Mouse (Mus musculus): Measurements from ENCODE around the gene Ina. TPM values are rescaled to one million over a fixed set of nuclear protein-coding genes. Genes with fewer than 3 reads are reported as not detected.
"Not testable (repeated sequence)": the region's sequence is repeated elsewhere in the genome, so short reads cannot be mapped to it uniquely, and the experiment has no call there.

The Ina gene
- total RNA-seq, 2 experiments from 2014 or later, result 178 to 189 TPM

DNA sequence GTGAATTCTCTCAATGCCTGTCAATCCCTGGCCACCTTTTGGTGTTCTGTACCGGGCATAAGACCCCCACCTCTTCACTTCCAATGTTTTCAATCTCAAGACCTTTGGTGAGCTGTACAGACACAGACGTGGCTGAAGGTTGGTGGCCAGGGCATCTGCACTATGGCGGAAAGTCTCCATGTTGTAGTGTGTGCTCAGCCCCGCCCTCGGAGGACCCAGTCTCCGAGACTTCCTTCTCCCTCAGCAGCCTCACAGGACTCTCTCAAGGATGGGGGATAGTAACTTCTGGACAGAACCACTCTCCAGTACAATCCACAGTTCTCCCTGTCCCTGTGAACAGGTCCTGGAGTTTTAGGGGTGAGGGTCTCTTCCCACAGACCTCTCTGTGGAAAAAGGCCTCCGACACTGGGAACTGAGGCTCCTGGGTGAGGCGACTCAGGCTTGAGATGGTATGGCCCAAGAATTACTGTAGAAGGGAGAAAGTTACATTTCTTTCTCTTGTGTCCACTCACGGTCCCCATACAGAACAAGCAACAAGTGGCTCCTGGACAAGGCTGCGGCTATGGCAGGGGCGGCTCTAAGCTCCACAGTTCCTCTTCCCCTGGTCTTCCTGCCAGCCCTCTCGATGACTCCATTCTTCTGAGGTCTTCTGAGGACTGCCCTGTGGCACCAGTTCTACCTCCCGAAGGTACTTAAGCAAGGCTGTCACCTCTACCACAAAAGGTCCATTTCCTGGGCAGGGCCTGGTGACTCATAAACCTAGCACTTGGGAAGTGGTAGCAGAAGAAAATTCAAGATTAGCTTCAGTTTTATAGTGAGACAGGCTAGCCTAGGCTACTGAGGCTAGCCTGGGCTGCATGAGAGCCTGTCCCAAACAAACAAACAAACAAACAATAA, 29.5 kb upstream of the Ina start:
- DNase-seq (ENCODE audit: extremely low spot score in 1 of 2, low spot score in 1 of 2), result no peak

DNA sequence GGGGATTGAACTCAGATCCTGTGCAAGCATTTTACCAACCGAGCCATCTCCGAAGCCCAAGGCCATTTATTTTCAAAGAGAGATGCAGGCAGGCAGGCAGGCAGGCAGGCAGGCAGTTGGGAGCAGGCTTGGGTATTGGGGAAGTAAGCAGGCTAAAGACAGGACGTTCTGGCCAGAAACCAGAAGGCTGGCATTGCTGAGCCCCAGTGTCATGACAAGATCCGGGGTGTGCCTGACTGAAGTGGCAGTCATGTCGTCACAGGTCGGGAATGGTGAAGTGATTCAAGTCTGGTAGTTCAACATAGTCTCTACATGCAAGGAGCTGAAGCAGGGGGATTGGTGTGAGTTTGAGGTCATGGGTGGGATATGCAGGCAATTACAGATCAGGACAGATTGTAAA, 26.9 kb upstream of the Ina start:
- no peak for DNase-seq (ENCODE audit: extremely low spot score in 1 of 2, low spot score in 1 of 2)

DNA sequence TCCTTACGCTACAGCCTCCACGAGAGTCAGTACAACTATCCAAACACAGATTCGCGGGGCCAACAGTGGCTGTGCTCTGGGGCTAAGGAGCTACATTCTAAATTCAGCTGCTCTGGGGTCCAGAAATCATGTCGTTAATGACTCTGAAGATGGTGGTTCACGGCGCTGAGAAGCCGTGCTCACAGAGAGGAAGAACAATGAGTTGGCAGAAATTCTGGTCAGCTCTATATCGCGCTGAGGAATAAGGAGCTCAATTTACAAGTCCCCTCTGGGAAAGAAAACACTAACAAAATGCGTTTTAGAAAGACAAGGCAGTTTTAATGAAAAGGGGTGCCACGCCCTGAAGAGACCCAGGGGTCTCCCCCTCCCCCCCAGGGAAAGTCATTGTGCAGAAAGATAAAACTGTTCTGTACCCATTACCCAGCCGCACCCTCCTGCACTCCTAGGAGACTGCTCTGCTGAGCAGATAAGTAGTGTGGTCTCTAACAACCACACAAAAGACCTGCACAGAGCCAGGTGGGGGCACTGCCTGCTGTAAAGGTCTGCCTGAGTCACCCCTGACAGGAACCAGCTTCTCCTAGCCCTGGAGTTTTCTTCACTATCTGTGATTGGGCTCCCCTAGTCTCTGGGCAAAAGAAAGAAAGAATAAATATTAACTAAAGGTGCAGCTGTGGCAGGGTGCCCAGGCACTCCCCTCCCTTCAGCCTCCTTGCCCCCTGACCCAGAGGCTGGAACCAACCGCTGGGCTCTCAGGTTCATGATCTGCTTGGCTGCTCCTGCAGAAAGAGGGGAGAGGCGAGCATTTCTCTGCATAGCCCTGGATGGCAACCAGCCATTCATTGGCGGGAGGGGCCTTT, 26.0 kb upstream of the Ina start:
- DNase-seq (ENCODE audit: extremely low spot score in 1 of 2, low spot score in 1 of 2), result no peak

DNA sequence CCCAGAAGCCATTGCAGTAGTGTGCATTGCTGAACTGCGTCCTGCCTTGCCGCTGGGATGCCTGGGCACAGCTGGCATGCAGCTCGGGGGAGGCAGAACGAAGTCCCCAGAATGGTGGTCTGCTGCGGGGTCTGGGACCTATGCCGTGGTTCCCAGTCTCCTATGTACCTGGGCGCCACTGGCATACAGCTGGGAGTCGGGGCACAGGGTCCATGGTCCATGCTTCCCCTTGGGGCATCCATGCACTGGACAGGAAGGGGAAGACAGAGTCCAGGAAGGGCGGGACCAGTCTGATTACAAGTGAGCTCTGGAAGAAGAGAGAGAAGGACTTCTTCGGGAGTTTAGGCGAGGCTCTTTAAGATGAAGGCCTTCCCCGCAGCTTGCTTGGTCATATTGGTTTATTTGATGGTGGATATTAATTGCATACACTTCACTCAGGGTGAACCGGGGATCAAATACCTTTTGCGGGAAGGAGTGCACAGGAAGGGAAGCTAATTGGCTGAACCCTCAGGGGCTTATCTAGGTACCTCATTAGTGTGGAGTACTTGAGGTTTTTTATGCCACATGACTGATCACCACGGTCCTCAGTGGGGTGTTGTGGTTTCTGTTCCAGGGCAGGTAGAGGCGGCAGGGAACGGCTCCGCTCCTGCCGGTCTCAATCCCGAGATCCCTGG, 24.9 kb upstream of the Ina start:
- no peak for DNase-seq (ENCODE audit: extremely low spot score in 1 of 2, low spot score in 1 of 2)

DNA sequence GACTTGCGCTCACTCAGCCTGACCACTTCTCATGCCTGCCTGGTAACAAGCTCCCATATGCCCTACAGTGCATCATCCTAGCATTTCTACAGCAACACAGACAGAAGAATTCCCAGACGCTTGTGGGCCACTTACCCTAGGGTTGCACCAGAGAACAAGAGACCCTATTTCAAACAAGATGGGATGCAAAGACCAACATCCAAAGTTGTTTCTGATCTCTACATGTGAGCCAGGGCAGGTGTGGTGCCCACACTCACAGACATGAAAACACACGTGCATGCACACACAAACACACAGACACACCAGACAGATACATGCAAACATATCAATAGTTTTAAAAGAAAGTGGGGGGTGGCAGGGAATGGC, 24.4 kb upstream of the Ina start:
- DNase-seq (ENCODE audit: extremely low spot score in 1 of 2, low spot score in 1 of 2), result no peak

DNA sequence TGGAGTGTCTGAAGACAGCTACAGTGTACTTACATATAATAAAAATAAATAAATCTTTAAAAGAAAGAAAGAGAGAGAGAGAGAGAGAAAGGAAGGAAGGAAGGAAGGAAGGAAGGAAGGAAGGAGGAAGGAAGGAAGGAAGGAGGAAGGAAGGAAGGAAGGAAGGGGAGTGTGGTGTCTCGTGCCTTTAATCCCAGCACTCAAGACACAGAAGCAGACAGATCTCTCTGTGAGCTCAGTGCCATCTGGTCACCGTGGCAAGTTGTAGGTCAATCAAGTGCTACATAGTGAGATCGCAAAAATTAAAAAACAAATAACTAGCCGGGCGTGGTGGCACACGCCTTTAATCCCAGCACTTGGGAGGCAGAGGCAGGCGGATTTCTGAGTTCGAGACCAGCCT, 23.9 kb upstream of the Ina start:
- DNase-seq (ENCODE audit: extremely low spot score in 1 of 2, low spot score in 1 of 2), result not testable (repeated sequence)

DNA sequence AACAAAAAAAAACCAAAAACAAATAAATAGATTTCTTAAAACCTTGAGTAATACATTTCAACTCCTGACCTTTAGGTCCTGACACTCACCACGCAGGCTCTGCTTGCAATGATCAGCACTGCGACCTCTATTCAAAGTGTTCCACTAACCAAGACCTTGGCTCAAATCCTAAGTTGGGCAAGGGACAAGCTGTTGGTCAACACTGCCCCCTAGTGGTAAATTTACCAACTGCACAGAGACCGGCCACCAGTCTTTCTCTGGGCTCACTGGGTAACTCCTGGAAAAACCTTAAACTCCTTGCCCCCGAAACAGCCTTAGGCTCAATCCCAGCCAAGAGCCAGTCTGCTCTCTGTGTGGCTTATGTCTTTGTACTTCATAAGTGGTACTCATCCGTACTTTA, 23.4 kb upstream of the Ina start:
- DNase-seq (ENCODE audit: extremely low spot score in 1 of 2, low spot score in 1 of 2), result peak; percentile 82 to 95

DNA sequence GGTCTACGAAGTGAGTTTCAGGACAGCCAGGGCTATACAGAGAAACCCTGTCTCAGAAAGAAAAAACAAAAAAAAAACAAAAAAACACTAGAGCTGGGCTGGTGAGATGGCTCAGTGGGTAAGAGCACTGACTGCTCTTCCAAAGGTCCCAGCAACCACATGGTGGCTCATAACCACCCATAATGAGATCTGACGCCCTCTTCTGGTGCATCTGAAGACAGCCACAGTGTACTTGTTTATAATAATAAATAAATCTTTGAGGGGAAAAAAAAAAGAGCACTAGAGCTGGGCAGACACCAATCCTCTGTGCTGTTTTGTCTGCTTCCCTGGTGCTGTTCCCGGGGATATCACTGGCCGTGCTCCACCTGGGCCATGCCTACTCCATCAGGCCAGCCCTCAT, 22.2 kb upstream of the Ina start:
- not testable (repeated sequence) for DNase-seq (ENCODE audit: extremely low spot score in 1 of 2, low spot score in 1 of 2)

DNA sequence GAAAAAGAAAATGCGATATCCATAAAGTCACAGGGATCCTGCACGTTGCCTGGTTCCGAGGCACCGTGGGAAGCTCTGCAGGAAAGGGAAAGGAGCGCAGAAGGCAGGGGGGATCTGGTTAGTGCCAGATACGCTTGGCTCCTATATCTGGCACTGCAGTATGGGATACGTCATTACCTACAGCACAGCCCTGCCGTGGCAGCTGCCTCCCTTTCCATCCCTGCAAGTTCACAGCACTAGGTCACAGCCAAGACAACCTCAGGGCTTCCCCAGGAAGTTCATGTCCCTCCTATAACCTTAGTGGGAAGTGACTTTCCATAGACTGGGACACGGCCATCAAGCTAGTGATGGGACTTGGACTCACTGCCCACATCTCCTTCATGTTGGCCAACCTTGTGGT, 18.4 kb upstream of the Ina start:
- no peak for DNase-seq (ENCODE audit: extremely low spot score in 1 of 2, low spot score in 1 of 2)

DNA sequence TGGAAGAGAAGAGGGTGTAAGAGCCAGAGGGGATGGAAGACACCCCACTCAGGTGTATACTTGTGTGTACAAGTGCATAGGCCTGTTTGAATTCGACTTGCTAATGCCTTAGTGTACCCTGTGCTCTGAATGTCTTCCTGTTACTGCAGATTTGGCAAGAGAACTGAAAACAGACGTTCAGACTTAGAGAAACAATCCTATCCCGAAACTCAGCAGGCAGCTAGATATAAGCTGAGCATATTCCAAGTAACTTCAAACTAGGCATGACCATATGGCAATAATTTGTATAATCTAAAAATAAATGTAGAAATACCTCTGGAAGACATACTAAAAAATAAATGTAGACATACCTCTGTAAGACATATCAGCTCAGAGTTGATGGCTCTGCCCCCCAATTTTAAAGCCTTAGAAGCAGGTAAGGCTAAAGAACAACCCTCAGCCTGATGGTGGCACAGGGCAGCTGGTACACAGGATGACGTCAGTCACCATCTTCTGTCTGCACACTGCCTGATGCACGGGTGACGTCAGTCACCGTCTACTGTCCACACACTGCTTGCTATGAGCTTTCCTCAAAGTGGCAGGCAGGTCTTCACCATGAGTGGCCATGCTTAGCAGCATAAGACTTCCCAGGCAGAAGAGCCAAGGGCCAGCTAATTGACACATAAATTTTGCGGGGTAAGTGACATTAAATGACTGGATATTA, 16.2 kb upstream of the Ina start:
- no peak for DNase-seq (ENCODE audit: extremely low spot score in 1 of 2, low spot score in 1 of 2)

DNA sequence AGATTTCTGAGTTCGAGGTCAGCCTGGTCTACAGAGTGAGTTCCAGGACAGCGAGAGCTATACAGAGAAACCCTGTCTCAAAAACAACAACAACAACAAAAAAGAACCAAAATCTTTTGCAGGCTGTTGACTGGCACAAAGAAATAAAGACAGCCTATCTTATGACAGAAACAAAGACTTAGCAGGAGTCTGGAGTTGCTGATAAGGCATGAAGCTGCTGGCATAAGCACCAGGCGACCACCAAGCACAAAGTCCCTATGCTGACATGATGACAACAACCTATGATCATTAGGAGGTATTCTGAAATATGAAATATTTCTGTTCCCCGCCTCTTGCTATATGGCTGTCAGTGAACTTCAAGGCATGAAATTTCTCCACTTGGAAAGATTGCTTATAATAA, 15.5 kb upstream of the Ina start:
- no peak for DNase-seq (ENCODE audit: extremely low spot score in 1 of 2, low spot score in 1 of 2)

DNA sequence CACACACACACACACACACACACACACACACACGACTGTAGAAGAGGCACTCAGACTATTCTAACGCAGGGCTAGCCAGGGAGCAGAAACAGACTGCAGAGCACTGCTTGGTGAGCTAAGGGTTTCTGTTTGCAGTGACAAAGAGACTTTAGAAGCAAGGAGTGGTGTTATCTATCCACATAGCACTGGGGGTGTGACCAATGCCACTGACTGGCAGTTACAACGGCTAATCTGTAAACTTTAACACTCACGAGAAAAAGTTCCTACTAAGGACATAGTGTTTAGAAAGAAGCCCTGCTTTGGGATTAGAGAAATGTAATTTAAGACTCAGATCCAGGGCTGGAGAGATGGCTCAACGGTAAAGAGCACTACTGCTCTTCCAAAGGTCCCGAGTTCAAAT, 14.7 kb upstream of the Ina start:
- no peak for DNase-seq (ENCODE audit: extremely low spot score in 1 of 2, low spot score in 1 of 2)

DNA sequence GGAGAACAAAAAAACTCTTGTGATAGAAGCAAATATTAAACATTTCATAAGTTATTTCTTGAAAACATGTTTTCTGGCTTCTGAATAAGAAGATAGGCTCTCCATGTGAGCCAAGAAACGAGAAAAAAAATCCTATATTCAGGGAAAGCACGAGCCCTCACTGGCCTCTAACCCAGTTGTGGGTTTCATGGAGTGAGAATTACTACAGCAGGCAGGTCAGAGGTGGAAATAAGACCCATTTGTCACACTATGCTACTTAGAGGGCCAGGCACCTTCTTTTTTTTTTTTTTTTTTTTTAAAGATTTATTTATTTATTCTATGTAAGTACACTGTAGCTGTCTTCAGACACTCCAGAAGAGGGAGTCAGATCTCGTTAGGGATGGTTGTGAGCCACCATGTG, 14.1 kb upstream of the Ina start:
- DNase-seq (ENCODE audit: extremely low spot score in 1 of 2, low spot score in 1 of 2), result not testable (repeated sequence)

DNA sequence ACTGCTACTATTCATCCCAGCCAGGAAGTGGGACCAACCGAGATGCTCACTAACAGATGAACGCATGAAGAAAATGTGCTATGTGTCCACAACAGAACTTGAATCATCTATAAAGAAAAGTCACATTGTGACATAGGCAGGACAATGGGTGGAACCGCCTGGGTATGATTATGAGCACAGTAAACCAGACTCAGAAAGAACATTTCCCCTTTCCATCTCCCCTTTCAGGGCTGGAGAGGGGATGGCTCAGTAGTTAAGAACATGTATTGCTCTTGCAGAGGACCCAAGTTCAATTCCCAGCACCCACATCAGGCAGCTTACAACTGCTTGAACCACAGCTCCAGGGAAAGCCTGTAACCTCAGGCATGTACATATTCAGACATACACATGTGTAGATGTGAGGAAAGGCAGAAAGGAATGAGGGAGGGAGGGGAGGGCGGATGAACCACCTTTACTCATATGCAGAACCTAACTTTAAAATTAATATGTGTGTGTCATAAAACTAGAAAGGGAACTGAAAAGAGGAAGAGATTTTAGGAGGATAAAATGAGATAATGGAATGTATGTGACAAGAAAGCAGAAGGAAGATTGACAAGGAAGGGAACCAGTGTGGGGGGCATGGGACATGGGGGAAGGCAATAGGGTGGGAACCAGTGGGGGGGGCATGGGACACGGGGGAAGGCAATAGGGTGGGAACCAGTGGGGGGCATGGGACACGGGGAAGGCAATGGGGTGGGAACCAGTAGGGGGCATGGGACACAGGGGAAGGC, 10.6 kb upstream of the Ina start:
- no peak for DNase-seq (ENCODE audit: extremely low spot score in 1 of 2, low spot score in 1 of 2)

DNA sequence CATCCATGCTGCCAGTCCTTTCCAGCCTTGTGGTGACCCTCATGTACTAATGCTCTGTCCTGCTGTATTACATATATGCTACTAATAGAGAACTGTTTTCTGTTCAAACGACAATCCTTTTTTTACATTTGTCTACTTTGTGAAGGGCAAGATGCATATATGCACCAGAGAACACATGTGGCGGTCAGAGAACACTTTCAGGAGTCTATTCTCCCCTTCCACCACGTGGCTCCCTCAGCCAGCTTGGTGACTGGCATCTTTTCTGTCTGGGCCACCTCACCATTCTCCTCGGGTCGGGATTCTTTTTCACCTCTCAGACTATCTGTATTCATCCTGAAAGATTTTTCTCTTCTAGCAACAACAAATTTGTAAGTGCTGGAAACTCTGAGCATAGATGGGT, 8.6 kb upstream of the Ina start:
- DNase-seq (ENCODE audit: extremely low spot score in 1 of 2, low spot score in 1 of 2), result no peak

DNA sequence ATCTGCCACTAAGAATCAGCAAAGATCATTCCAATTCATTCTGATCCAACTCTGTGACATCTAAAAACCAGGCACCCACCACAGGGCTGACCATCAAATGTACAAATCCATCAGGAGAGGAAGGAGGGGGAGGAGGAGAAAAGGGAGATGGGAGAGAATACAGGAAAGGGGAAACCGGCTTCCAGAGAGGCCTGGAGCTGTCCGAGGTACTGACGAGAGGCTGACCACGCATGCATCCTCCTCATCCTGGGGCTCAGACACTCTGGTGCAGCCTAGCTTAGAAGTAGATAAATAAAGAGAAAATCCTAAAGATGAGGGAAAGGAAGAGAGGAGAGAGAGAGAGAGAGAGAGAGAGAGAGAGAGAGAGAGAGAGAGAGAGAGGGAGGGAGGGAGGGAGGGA, 8.2 kb upstream of the Ina start:
- DNase-seq (ENCODE audit: extremely low spot score in 1 of 2, low spot score in 1 of 2), result peak in 1 of 2 experiments; percentile 46

DNA sequence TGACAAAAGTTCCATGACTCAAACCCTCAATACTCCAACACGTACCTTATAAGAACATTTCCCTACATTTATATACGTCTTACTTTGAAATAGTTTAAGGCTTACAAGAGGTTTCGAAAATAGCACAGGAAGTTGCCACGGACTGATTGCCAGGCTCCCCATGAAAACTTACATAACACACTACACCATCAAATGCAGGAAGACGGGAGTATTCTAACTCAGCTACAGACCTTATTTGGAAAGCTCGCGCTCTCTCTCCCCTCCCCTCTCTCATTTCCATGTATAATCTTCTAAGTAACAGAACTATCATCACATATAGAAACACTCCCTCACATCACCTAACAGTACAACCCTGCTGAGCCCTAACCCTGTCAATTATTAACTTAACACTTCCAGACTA, 5.1 kb upstream of the Ina start:
- no peak for DNase-seq (ENCODE audit: extremely low spot score in 1 of 2, low spot score in 1 of 2)

DNA sequence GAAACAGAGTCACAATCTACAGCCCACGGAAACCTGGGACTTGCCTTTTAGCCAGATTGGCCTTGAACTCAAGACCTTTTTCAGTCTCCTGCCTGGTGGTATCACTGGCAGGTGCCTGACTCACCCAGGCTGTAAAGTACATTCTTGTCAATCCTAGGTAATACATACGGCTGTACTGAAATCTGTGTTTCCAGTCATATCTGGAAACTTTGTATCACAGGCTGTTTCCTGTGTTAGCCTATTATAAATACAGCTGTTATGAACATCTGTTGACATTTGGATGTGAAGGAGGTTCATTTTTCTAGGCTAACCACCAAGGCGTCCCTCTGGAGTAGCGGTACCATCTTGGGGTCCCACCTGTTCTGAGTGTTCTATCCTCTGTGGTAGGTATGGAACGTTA, 4.6 kb upstream of the Ina start:
- DNase-seq (ENCODE audit: extremely low spot score in 1 of 2, low spot score in 1 of 2), result no peak

DNA sequence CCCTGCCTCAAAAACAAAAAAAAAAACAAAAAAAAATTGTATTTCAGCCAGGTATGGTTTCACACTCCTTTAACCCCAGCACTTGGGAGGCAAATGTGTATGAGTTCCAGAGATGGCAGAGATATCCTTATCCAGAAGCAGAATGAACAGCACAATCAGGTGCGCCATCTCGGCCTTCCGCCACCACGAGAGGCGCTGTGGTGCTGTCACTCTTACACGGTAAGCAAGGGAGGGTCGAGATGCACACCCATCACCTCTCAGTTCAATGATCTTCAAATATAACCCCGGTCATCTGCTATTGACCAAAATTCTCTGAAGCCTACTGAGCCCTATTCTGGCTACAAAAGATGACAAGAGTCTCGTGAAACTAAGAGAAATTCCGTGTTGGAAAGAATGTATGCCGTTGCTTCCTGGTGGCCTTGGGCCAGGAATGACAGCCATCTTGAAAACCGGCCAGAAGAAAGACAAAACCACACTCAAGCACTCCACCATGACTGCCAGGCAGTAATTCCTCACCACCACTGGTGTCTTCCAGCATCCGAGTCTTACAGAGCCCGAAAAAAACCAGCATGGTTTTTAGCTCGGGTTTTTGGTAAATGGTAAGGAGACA, 1.9 kb upstream of the Ina start:
- DNase-seq (ENCODE audit: extremely low spot score in 1 of 2, low spot score in 1 of 2), result no peak
